Mouse (Mus musculus) thymus, adult 2 months (tissue): ENCODE data around the gene Mmp7. TPM values are rescaled to one million over a fixed set of nuclear protein-coding genes. Genes with fewer than 3 reads are reported as not detected.

Source experiments
- DNase-seq: peaks from one replicate; pipeline ENCODE4 v3.0.0; 2021
- H3K27ac ChIP-seq: fragments of 200-500 bp; 2 replicates; pipeline ENCODE4 v1.5.1; 2012; ENCODE audit warnings: low read length, control low read depth; ENCODE audit not compliant: control insufficient read depth, insufficient read depth
- H3K27me3 ChIP-seq: fragments of 200-500 bp; 2 replicates; pipeline ENCODE4 v1.6.1; 2012; ENCODE audit warnings: mild to moderate bottlenecking, low read length, moderate library complexity, mixed read lengths; ENCODE audit not compliant: control insufficient read depth, insufficient read depth
- H3K36me3 ChIP-seq: fragments of 200-500 bp; 2 replicates; pipeline ENCODE4 v1.6.1; 2012; ENCODE audit warnings: mild to moderate bottlenecking, low read length, moderate library complexity; ENCODE audit not compliant: control insufficient read depth, insufficient read depth
- H3K4me1 ChIP-seq: fragments of 200-500 bp; replicated peaks from 2 replicates; pipeline ENCODE4 v1.6.1; 2012; ENCODE audit warnings: low read length; ENCODE audit not compliant: control insufficient read depth, insufficient read depth
- H3K4me3 ChIP-seq: fragments of 200-500 bp; 2 replicates; pipeline ENCODE4 v1.5.1; 2012; ENCODE audit warnings: mild to moderate bottlenecking, low read length, control low read depth, moderate library complexity; ENCODE audit not compliant: control insufficient read depth, insufficient read depth
- CTCF ChIP-seq: fragments of 200-500 bp; IDR thresholded peaks from 2 replicates; pipeline ENCODE4 v1.5.1; 2012; ENCODE audit warnings: mild to moderate bottlenecking, control low read depth, low read length, moderate library complexity, borderline replicate concordance; ENCODE audit not compliant: control insufficient read depth, poor library complexity, insufficient read depth; ENCODE audit errors: extremely low read depth
- POLR2A ChIP-seq: fragments of 200-500 bp; IDR thresholded peaks from 2 replicates; pipeline ENCODE4 v1.6.1; 2012; ENCODE audit warnings: mild to moderate bottlenecking, low read length, control low read depth, moderate library complexity; ENCODE audit not compliant: control insufficient read depth, poor library complexity, insufficient read depth; ENCODE audit errors: extremely low read depth
- WGBS: fragments of 180-500 bp; shearing (Covaris S2); methylation state at CpG from one replicate; pipeline ENCODE4 v1.1.7; 2018; 5-methylcytosine and 5-hydroxymethylcytosine counted together
- polyA plus RNA-seq: library from polyadenylated mRNA; depleted of rRNA; stranded (reverse); fragments of >200 nt; gene quantifications from 2 replicates; pipeline ENCODE4 v1.2.3, GENCODE M21; 2012

Mmp7 gene
- polyA plus RNA-seq, 1 experiment: 2.3 TPM

DNA sequence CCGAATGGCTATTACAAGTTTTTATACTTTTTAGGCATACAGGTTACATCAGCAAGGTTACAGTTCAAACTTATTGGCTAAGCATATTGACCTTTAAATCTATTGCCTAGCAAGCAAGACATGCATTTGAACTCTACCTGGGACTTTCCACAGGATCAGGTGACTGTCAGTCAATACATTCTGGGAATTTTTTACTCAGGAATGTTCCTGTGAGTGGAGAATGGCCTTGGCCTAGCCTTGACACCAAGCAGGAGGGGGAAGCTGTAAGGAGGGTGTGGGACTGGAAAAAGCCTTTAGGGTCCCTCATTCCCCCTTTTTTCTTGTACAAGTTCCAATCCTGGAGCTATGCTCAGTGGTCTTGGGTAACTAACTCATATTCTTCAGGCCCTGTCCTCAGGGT lies 30.5 kb upstream of the Mmp7 start:
- DNase-seq: no peak
- 100% methylated on average over 1 of the region's 1 CpGs for WGBS
- H3K27ac ChIP-seq: no peak overlapping the region
- TF ChIP-seq CTCF (no peak), POLR2A (no peak)
- no peaks in the 10 kb centered on the region for H3K36me3 ChIP-seq
- H3K4me3 ChIP-seq: no peak overlapping the region
- no peaks in the 10 kb centered on the region for H3K4me1 ChIP-seq
- no peaks in the 10 kb centered on the region for H3K27me3 ChIP-seq

DNA sequence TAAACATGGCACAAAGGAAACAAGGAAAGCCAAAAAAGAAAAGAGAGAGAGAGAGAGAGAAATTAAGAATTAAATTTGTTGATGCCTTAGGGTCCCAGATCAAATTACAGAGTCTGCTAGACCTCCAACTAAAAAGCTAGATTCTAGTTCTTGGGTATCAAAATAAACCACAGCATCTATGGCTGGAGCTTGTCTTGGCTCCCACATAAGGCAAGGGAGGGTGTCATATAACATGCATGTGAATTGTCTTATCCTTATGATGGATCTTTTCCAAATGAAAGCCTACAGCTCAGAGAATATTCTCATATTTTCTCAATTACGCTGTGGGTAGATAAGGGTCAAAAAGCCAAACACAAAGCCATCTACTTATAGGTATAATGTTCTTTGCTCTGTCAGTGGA lies 22.2 kb upstream of the Mmp7 start:
- DNase-seq: no peak
- Histone ChIP-seq H3K27me3 (no peaks in the 10 kb centered on the region), H3K36me3 (no peaks in the 10 kb centered on the region), H3K4me3 (no peak overlapping the region), H3K27ac (no peak overlapping the region), H3K4me1 (no peaks in the 10 kb centered on the region)
- WGBS: 93% methylated on average over 1 of the region's 1 CpGs
- TF ChIP-seq POLR2A (no peak), CTCF (no peak)

DNA sequence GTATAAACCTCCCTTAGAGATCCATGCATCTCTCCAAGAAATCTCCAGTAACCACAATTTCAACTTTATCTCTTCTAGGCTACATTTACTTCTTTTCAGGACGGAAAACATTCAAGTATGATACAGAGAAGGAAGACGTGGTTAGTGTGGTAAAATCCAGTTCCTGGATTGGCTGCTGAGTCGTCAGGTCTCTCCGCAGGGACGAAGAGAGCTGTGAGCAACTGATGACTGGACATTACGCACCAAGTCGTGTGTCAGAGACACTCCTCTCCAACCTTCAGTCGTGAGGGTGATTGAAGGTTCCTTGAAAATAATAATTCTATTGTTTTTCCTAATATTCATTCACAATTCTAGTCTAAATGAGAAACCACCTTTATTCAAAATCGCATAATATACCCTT lies 18.9 kb upstream of the Mmp7 start:
- Histone ChIP-seq H3K27me3 (no peaks in the 10 kb centered on the region), H3K4me1 (no peaks in the 10 kb centered on the region), H3K4me3 (no peak overlapping the region), H3K36me3 (no peaks in the 10 kb centered on the region), H3K27ac (no peak overlapping the region)
- no peak for DNase-seq
- 36% methylated on average over 9 of the region's 9 CpGs for WGBS
- no peak for TF ChIP-seq CTCF
- no peak for TF ChIP-seq POLR2A

DNA sequence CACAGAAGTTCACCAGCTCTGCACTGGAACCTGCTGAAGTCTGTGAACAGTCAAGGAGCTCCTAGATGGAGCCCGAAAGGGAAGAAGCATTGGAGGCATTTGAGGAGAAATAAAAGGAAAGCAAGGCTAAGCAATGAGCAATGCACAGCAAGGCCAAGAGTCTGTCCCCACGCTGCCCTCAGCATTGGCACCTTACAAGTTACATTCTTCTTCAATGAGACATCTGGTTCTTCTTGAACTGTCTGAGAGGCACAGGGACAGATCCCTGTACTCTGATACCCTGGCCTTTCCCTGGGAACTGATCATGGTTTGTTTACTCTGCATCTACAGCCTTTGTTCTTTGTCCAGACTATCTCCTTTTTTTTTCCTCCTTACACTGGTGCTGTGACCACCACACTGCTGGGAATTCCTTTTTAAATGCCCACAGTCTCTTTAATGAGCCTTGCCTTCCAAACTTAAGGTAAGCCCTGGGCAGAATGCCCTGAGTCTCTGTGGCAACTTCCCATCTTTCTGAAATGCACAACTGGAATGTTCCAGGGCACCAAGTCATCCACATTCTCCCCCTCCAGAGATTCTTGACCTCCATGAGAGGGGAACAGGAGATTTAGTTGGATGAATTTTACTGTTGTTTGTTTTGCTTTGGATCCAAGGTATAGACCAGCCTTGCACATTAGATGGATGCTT lies 13.6 kb upstream of the Mmp7 start:
- no peak for DNase-seq

DNA sequence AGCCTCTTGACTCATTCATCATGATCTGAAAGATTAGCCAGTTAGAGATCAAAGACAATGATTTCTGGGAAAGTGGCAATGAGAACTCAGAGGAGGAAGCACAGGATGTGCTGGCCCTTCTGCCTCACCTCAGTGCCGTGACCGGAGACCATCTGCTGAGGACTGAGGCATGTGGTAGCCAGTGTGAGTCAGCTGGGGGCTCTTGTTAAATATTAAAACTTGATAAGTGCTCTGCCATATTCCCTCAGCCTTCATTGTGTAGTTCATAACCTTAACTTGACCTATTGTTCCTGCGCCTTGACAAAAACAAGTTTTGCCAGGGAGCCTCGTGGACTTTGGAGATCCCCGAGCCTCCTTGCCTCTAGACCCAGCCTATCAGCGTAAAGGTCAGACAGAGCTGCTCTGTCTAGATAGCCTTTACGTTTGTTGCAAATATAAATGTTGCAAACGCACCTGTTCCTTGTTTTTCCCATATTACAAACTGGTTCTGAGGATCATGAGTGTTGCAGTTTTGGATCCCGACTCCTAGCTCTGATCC lies 9.7 kb upstream of the Mmp7 start:
- H3K27me3 ChIP-seq: no peaks in the 10 kb centered on the region
- no peaks in the 10 kb centered on the region for H3K36me3 ChIP-seq
- no peak for TF ChIP-seq CTCF
- TF ChIP-seq POLR2A: no peak
- no peaks in the 10 kb centered on the region for H3K4me1 ChIP-seq
- 86% methylated on average over 9 of the region's 9 CpGs for WGBS
- H3K27ac ChIP-seq: no peak overlapping the region
- DNase-seq: no peak
- no peak overlapping the region for H3K4me3 ChIP-seq

More for the DNA sequence above, 13.6 kb upstream of the Mmp7 start:
- Histone ChIP-seq H3K36me3 (no peaks in the 10 kb centered on the region), H3K27ac (no peak overlapping the region), H3K27me3 (no peaks in the 10 kb centered on the region), H3K4me3 (no peak overlapping the region), H3K4me1 (no peaks in the 10 kb centered on the region)
- 78% methylated on average over 2 of the region's 2 CpGs for WGBS
- TF ChIP-seq POLR2A (no peak), CTCF (no peak)

DNA sequence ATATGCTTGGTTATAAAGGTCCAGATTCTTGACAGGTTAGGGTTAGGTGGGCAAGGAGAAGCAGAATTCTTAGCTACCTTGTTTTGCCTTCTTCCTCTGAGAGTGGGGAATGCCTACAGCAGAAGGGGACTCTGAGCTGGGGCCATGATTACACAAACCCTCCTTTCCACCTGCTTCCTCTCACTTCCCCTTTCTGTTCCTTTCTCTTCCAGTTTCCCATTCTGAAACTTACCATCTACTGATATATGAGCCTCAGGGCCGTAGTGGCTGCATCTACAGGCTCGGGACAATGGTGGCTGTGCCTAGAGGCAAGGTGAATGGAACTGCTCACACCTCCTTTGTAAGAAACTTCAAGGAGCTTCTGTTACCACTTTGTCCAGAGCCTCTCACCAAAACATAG lies 5.9 kb upstream of the Mmp7 start:
- Histone ChIP-seq H3K27ac (no peak overlapping the region), H3K4me3 (no peak overlapping the region), H3K4me1 (no peaks in the 10 kb centered on the region), H3K36me3 (no peaks in the 10 kb centered on the region), H3K27me3 (no peaks in the 10 kb centered on the region)
- no peak for TF ChIP-seq POLR2A
- no peak for TF ChIP-seq CTCF
- 42% methylated on average over 2 of the region's 2 CpGs for WGBS
- no peak for DNase-seq
